ENCODE assay signal across 24 mouse cellular contexts in the genomic region with DNA sequence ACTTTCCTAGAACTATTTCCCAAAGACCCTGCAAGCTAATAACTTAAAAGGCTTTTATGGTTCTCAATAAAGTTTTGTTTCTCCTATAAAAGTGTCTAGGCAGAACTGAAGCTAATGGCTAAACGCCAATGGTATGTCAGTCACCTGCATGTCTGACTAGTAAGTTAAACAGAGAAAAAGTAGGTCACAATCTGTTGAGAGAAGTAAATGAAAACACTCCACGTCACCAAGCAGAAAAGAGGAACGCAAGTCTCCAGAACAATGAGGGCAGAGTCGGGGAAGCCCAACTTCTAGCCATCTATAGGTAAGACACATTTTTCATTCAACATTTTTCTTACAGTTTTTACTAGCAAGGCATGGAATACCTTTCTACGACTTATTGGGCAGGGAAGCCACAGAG. TPM values are rescaled to one million over a fixed set of nuclear protein-coding genes. Genes with fewer than 3 reads are reported as not detected.
DNase-seq lines count a peak whose midpoint lies in the region; ATAC-seq and TF ChIP-seq lines count a peak whose summit lies in the region.
"Had no signal": no experiment of that assay in that cellular context is flagged by ENCODE, and none has a peak within 500 bp of the region (broad histone marks: within the 10 kb centered on the region; RNA-seq: fewer than 3 reads in every experiment).

No protein-coding gene starts in this region.

- no peak overlapping the region for H3K4me3 ChIP-seq in kidney, adult 2 months (ENCODE audit: insufficient read depth, low read depth, low read length)
- no peak overlapping the region for H3K4me3 ChIP-seq in kidney, embryonic 16.5 days (ENCODE audit: low read length)
- no peak overlapping the region for H3K4me3 ChIP-seq in CH12.LX (replicated peaks in 1 of 3; ENCODE audit: low read depth in 2 of 3, low read length in 2 of 3, poor library complexity in 1 of 3)
- H3K4me3 ChIP-seq in liver, embryonic 11.5 days (ENCODE audit: low read depth, low read length), result no peak overlapping the region
- H3K4me3 ChIP-seq in liver, embryonic 16.5 days (ENCODE audit: low read depth, low read length), result peak overlapping the region; percentile 28
- H3K4me3 ChIP-seq in midbrain, embryonic 13.5 days (replicated peaks), result no peak overlapping the region
- H3K4me3 ChIP-seq: forebrain, embryonic 10.5 days; limb, embryonic 13.5 days; neural tube, embryonic 13.5 days had no signal

- no peak overlapping the region for H3K27ac ChIP-seq in kidney, adult 2 months (ENCODE audit: insufficient read depth, low read depth, low read length)
- H3K27ac ChIP-seq in kidney, embryonic 16.5 days (ENCODE audit: low read length), result no peak overlapping the region
- no peak overlapping the region for H3K27ac ChIP-seq in CH12.LX (ENCODE audit: insufficient read depth, low read depth)
- no peak overlapping the region for H3K27ac ChIP-seq in liver, embryonic 11.5 days (ENCODE audit: low read depth, low read length)
- peak overlapping the region; percentile 67 for H3K27ac ChIP-seq in liver, embryonic 16.5 days (ENCODE audit: low read length)
- H3K27ac ChIP-seq in midbrain, embryonic 13.5 days, result no peak overlapping the region
- H3K27ac ChIP-seq: forebrain, embryonic 10.5 days; kidney, postnatal 0 days; limb, embryonic 13.5 days; neural tube, embryonic 13.5 days had no signal

- no peak for TF ChIP-seq POLR2A in kidney, adult 2 months (IDR thresholded peaks at IDR 0.05; ENCODE audit: low read depth, low read length)
- no peak for TF ChIP-seq POLR2A in CH12.LX (IDR thresholded peaks at IDR 0.05; ENCODE audit: low read depth, low read length)

- H3K4me2 ChIP-seq in kidney, embryonic 16.5 days (replicated peaks; ENCODE audit: low read depth, low read length), result no peak overlapping the region
- H3K4me2 ChIP-seq in CH12.LX (ENCODE audit: insufficient read depth, low read depth, poor library complexity, severe bottlenecking), result peak overlapping the region; percentile 25
- H3K4me2 ChIP-seq in liver, embryonic 11.5 days, result peak overlapping the region; percentile 7; the same call in 1 of the 2 replicates
- H3K4me2 ChIP-seq in liver, embryonic 16.5 days (ENCODE audit: low read depth, low read length), result peak overlapping the region; percentile 38
- H3K4me2 ChIP-seq in midbrain, embryonic 13.5 days (replicated peaks), result no peak overlapping the region
- H3K4me2 ChIP-seq: limb, embryonic 13.5 days; lung, embryonic 14.5 days; midbrain, embryonic 11.5 days; neural tube, embryonic 13.5 days had no signal

- no peaks in the 10 kb centered on the region for H3K9me3 ChIP-seq in kidney, embryonic 16.5 days (ENCODE audit: low read length)
- H3K9me3 ChIP-seq in CH12.LX (replicated peaks; ENCODE audit: low read length), result no peaks in the 10 kb centered on the region
- no peaks in the 10 kb centered on the region for H3K9me3 ChIP-seq in liver, embryonic 11.5 days (ENCODE audit: control insufficient read depth, low read length)
- no peaks in the 10 kb centered on the region for H3K9me3 ChIP-seq in liver, embryonic 16.5 days (replicated peaks; ENCODE audit: control insufficient read depth, low read length)
- no peaks in the 10 kb centered on the region for H3K9me3 ChIP-seq in midbrain, embryonic 13.5 days
- H3K9me3 ChIP-seq: forebrain, embryonic 10.5 days; limb, embryonic 13.5 days; neural tube, embryonic 13.5 days had no signal

- no peaks in the 10 kb centered on the region for H3K36me3 ChIP-seq in kidney, adult 2 months (ENCODE audit: control insufficient read depth, insufficient read depth, low read length)
- H3K36me3 ChIP-seq in kidney, embryonic 16.5 days (ENCODE audit: insufficient read depth, low read length), result no peaks in the 10 kb centered on the region
- peaks cover 0 to 7% of the 10 kb centered on the region in 2 experiments for H3K36me3 ChIP-seq in CH12.LX (replicated peaks in 1 of 2; ENCODE audit: control insufficient read depth in 1 of 2, insufficient read depth in 1 of 2, low read length in 1 of 2)
- H3K36me3 ChIP-seq in liver, embryonic 11.5 days (ENCODE audit: control insufficient read depth, insufficient read depth, low read length), result no peaks in the 10 kb centered on the region
- H3K36me3 ChIP-seq in liver, embryonic 16.5 days (ENCODE audit: control insufficient read depth, insufficient read depth), result no peaks in the 10 kb centered on the region
- H3K36me3 ChIP-seq in midbrain, embryonic 13.5 days, result no peaks in the 10 kb centered on the region
- H3K36me3 ChIP-seq: forebrain, embryonic 10.5 days; limb, embryonic 13.5 days; neural tube, embryonic 13.5 days had no signal

- in situ Hi-C loops in CH12.LX (cut with MboI; ENCODE audit: low pct_ligation_motif_present, low pct_unique_long_range_greater_than_20kb, low sequenced_read_pairs), result no loop called here

- no peak for TF ChIP-seq CTCF in kidney, adult 2 months (conservative IDR thresholded peaks at IDR 0.05; ENCODE audit: insufficient read depth, insufficient read length, low read depth, low read length)
- no peak for TF ChIP-seq CTCF in CH12.LX (conservative IDR thresholded peaks at IDR 0.05 in 1 of 2, IDR thresholded peaks at IDR 0.05 in 1 of 2; ENCODE audit: low read depth in 2 of 2, low read length in 2 of 2)

- no peak overlapping the region for H3K9ac ChIP-seq in kidney, embryonic 16.5 days (replicated peaks; ENCODE audit: low read length)
- no peak overlapping the region for H3K9ac ChIP-seq in CH12.LX (ENCODE audit: insufficient read depth, low read depth)
- no peak overlapping the region for H3K9ac ChIP-seq in liver, embryonic 11.5 days (ENCODE audit: low read depth, low read length)
- H3K9ac ChIP-seq in liver, embryonic 16.5 days (ENCODE audit: low read depth, low read length), result peak overlapping the region; percentile 37
- H3K9ac ChIP-seq in midbrain, embryonic 13.5 days (replicated peaks), result no peak overlapping the region
- H3K9ac ChIP-seq: limb, embryonic 13.5 days; lung, embryonic 14.5 days; neural tube, embryonic 13.5 days had no signal

- no peak for ATAC-seq in kidney, embryonic 16.5 days (ENCODE audit: low FRiP score, low TSS enrichment)
- ATAC-seq in liver, embryonic 11.5 days (replicated peaks; ENCODE audit: low FRiP score), result no peak
- ATAC-seq in liver, embryonic 16.5 days (ENCODE audit: low read depth), result no peak
- ATAC-seq in midbrain, embryonic 13.5 days, result no peak
- ATAC-seq: CD4-positive, CD25-positive, alpha-beta regulatory T cell, adult 4 months; forebrain, embryonic 16.5 days; hindbrain, embryonic 16.5 days had no signal

- TF ChIP-seq RAD21 in CH12.LX (IDR thresholded peaks at IDR 0.05; ENCODE audit: low read depth, low read length), result no peak

- dilution Hi-C loops in CH12.LX (cut with MboI; ENCODE audit: extremely low pct_ligation_motif_present, extremely low pct_unique_long_range_greater_than_20kb, low sequenced_read_pairs), result no loop called here

- 38% methylated on average over 5 of the region's 5 CpGs for WGBS in kidney, adult 2 months
- WGBS in kidney, embryonic 16.5 days, result 69% methylated on average over 5 of the region's 5 CpGs
- WGBS in liver, embryonic 11.5 days, result 68% methylated on average over 5 of the region's 5 CpGs
- 64% methylated on average over 5 of the region's 5 CpGs for WGBS in liver, embryonic 16.5 days (ENCODE audit: insufficient replicate concordance)
- 89% methylated on average over 5 of the region's 5 CpGs for WGBS in midbrain, embryonic 13.5 days

- H3K79me2 ChIP-seq in CH12.LX (replicated peaks; ENCODE audit: control insufficient read depth, extremely low read depth, insufficient read depth, poor library complexity, severe bottlenecking), result peaks cover 60% of the 10 kb centered on the region

- no peak for TF ChIP-seq EP300 in CH12.LX (IDR thresholded peaks at IDR 0.05; ENCODE audit: low read length)

- DNase-seq in kidney, adult 2 months, result peak; percentile 33
- no peak for DNase-seq in CH12.LX (ENCODE audit: extremely low read depth)
- DNase-seq in liver, embryonic 11.5 days (ENCODE audit: low spot score), result no peak
- no peak for DNase-seq in right cerebral cortex, adult 18-20 months
- DNase-seq in adrenal gland, adult 18-20 months (ENCODE audit: low spot score in 2 of 2), result no peak
- DNase-seq: adrenal gland, postnatal 14 days; cerebellum, adult 11-12 months; cerebellum, postnatal 10 days; kidney, adult 18-20 months; kidney, postnatal 4 days; lung, embryonic 14.5 days; lung, postnatal 36 days; thymus, postnatal 14 days had no signal

- peaks cover 22% of the 10 kb centered on the region for H3K4me1 ChIP-seq in kidney, adult 2 months (ENCODE audit: control insufficient read depth, insufficient read depth, low read length)
- H3K4me1 ChIP-seq in kidney, embryonic 16.5 days (ENCODE audit: insufficient read depth, low read length), result peaks cover 11% of the 10 kb centered on the region; the same call in 1 of the 2 replicates
- H3K4me1 ChIP-seq in CH12.LX (ENCODE audit: control insufficient read depth in 1 of 2, insufficient read depth in 2 of 2), result peaks cover 4 to 36% of the 10 kb centered on the region in 2 experiments; a peak in 3 of 4 replicates
- H3K4me1 ChIP-seq in liver, embryonic 11.5 days (replicated peaks; ENCODE audit: control insufficient read depth, insufficient read depth, low read length), result peaks cover 38% of the 10 kb centered on the region
- peaks cover 38% of the 10 kb centered on the region for H3K4me1 ChIP-seq in liver, embryonic 16.5 days (ENCODE audit: control insufficient read depth, low read depth, low read length)
- H3K4me1 ChIP-seq in midbrain, embryonic 13.5 days (replicated peaks), result peaks cover 18% of the 10 kb centered on the region

- no peaks in the 10 kb centered on the region for H3K27me3 ChIP-seq in kidney, adult 2 months (replicated peaks; ENCODE audit: control insufficient read depth, insufficient read depth, low read length)
- H3K27me3 ChIP-seq in kidney, embryonic 16.5 days (ENCODE audit: insufficient read depth, low read length), result no peaks in the 10 kb centered on the region
- no peaks in the 10 kb centered on the region for H3K27me3 ChIP-seq in CH12.LX (replicated peaks)
- no peaks in the 10 kb centered on the region for H3K27me3 ChIP-seq in liver, embryonic 11.5 days (replicated peaks; ENCODE audit: control insufficient read depth, insufficient read depth, low read length)
- no peaks in the 10 kb centered on the region for H3K27me3 ChIP-seq in liver, embryonic 16.5 days (ENCODE audit: control insufficient read depth, insufficient read depth, low read depth, low read length)
- no peaks in the 10 kb centered on the region for H3K27me3 ChIP-seq in midbrain, embryonic 13.5 days
- H3K27me3 ChIP-seq: limb, embryonic 13.5 days; neural tube, embryonic 13.5 days had no signal

RNA-seq across cellular contexts. Expression of gene Clcn3, which starts 4.6 kb away (rescaled TPM):
- polyA plus RNA-seq in kidney, adult 2 months (2012; rRNA removed), result 24.6 and 27.0 TPM in 2 replicates
- polyA plus RNA-seq in kidney, embryonic 16.5 days (2015; fragmentation: Nextera tagmentation; extraction: Ambion mirVana), result 29.8 and 32.4 TPM in 2 replicates
- total RNA-seq in CH12.LX (2012; rRNA removed) (23.3 and 29.2 TPM in 2 replicates), CH12.LX (2014; rRNA removed) (37.3 and 39.3 TPM in 2 replicates)
- 18.7 and 21.9 TPM in 2 replicates for polyA plus RNA-seq in CH12.LX (2012; ENCODE audit: insufficient read length, low read depth)
- 42.9 and 43.8 TPM in 2 replicates for polyA plus RNA-seq in liver, embryonic 11.5 days (2014; fragmentation: Nextera tagmentation; extraction: Ambion mirVana)
- polyA plus RNA-seq in liver, embryonic 16.5 days (2015; fragmentation: Nextera tagmentation; extraction: Ambion mirVana), result 39.4 and 41.2 TPM in 2 replicates
- 51.6 and 55.7 TPM in 2 replicates for polyA plus RNA-seq in midbrain, embryonic 13.5 days (2015; fragmentation: Nextera tagmentation; extraction: Ambion mirVana)
- 10 to 100 TPM; 34.3 to 43.4 TPM for total RNA-seq in adrenal gland, adult 18-20 months (2021)

RNA-seq across cellular contexts. Expression of gene Nek1, which starts 14.5 kb away (rescaled TPM):
- 2.9 and 3.4 TPM in 2 replicates for polyA plus RNA-seq in kidney, adult 2 months (2012; rRNA removed)
- 20.4 and 21.6 TPM in 2 replicates for polyA plus RNA-seq in kidney, embryonic 16.5 days (2015; fragmentation: Nextera tagmentation; extraction: Ambion mirVana)
- total RNA-seq in CH12.LX (2012; rRNA removed) (6.5 and 7.7 TPM in 2 replicates), CH12.LX (2014; rRNA removed) (8.2 and 9.2 TPM in 2 replicates)
- polyA plus RNA-seq in CH12.LX (2012; ENCODE audit: insufficient read length, low read depth), result 9.1 TPM in 2 replicates
- polyA plus RNA-seq in liver, embryonic 11.5 days (2014; fragmentation: Nextera tagmentation; extraction: Ambion mirVana), result 14.1 and 17.1 TPM in 2 replicates
- polyA plus RNA-seq in liver, embryonic 16.5 days (2015; fragmentation: Nextera tagmentation; extraction: Ambion mirVana), result 7.1 and 7.9 TPM in 2 replicates
- 21.5 and 22.0 TPM in 2 replicates for polyA plus RNA-seq in midbrain, embryonic 13.5 days (2015; fragmentation: Nextera tagmentation; extraction: Ambion mirVana)
- total RNA-seq in adrenal gland, adult 18-20 months (2021), result 10 to 100 TPM; 11.9 to 16.2 TPM

Comparison
In these comparisons a context has a peak if more than half of its experiments do, and no peak if none do; other contexts are left out.
1. H3K4me2 ChIP-seq: peak in CH12.LX (single experiment), liver, embryonic 11.5 days (single experiment) and liver, embryonic 16.5 days (single experiment); none in kidney, embryonic 16.5 days (single experiment) and midbrain, embryonic 13.5 days (single experiment).